Mouse (Mus musculus) hindbrain, embryonic 10.5 days (tissue): ENCODE data around the gene Fat4. TPM values are rescaled to one million over a fixed set of nuclear protein-coding genes. Genes with fewer than 3 reads are reported as not detected.
A peak's percentile ranks its signal among the peaks of the same experiment; 100 is the strongest.

ENCODE experiments used
- DNase-seq: peaks from one replicate; pipeline ENCODE4 v3.0.0-alpha.2; 2017; ENCODE audit warnings: low spot score
- H3K27ac ChIP-seq: fragments of 300-500 bp; sonication (generic); 2 replicates; pipeline ENCODE4 v1.5.1; 2016; ENCODE audit warnings: mild to moderate bottlenecking, moderate library complexity
- H3K27me3 ChIP-seq: fragments of 300-500 bp; sonication (generic); 2 replicates; pipeline ENCODE4 v1.6.1; 2016; ENCODE audit warnings: mild to moderate bottlenecking; ENCODE audit not compliant: poor library complexity, insufficient read depth, severe bottlenecking
- H3K36me3 ChIP-seq: fragments of 300-500 bp; sonication (generic); 2 replicates; pipeline ENCODE4 v1.6.1; 2016; ENCODE audit warnings: mild to moderate bottlenecking, moderate library complexity
- H3K4me1 ChIP-seq: fragments of 300-500 bp; sonication (generic); replicated peaks from 2 replicates; pipeline ENCODE4 v1.6.1; 2016; ENCODE audit warnings: mild to moderate bottlenecking
- H3K4me3 ChIP-seq: fragments of 300-500 bp; sonication (generic); 2 replicates; pipeline ENCODE4 v1.5.1; 2016; ENCODE audit warnings: mild to moderate bottlenecking, moderate library complexity
- H3K9me3 ChIP-seq: fragments of 300-500 bp; sonication (generic); 2 replicates; pipeline ENCODE4 v1.6.1; 2016; ENCODE audit warnings: mild to moderate bottlenecking, moderate library complexity
- WGBS: fragments of 180-500 bp; shearing (Covaris S2); methylation state at CpG from one replicate; pipeline ENCODE4 v1.1.7; 2016; 5-methylcytosine and 5-hydroxymethylcytosine counted together
- polyA plus RNA-seq: library from polyadenylated mRNA; unstranded; fragments of >200 nt; fragmentation: Nextera tagmentation; extraction: Ambion mirVana; gene quantifications from 2 replicates; pipeline ENCODE4 v1.2.1, GENCODE M21; 2016

Gene Fat4
- polyA plus RNA-seq, 1 experiment from 2014 or later, result 10.3 TPM

- Histone ChIP-seq H3K4me3 (peak overlapping the region; percentile 69), H3K4me1 (peaks cover 31% of the 10 kb centered on the region), H3K27ac (peak overlapping the region; percentile 73)
Measured at GRCm38 (mm10) chr3:38883676-38884075, 3.1 kb upstream of the Fat4 start.

GRCm38 (mm10) chr3:38884276-38884675, 2.5 kb upstream of the Fat4 start:
- Histone ChIP-seq H3K36me3 (peaks cover 13% of the 10 kb centered on the region), H3K4me3 (peak overlapping the region; percentile 69), H3K27me3 (peaks cover 33% of the 10 kb centered on the region; the same call in 1 of the 2 replicates), H3K27ac (peak overlapping the region; percentile 94), H3K9me3 (no peaks in the 10 kb centered on the region), H3K4me1 (peaks cover 37% of the 10 kb centered on the region)
- peak; percentile 88 for DNase-seq
- WGBS, result 0% methylated on average over 6 of the region's 6 CpGs

More at GRCm38 (mm10) chr3:38883676-38884075, 3.1 kb upstream of the Fat4 start:
- Histone ChIP-seq H3K9me3 (no peaks in the 10 kb centered on the region), H3K36me3 (peaks cover 7% of the 10 kb centered on the region), H3K27me3 (peaks cover 27% of the 10 kb centered on the region; the same call in 1 of the 2 replicates)
- no peak for DNase-seq
- WGBS, result 46% methylated on average over 9 of the region's 9 CpGs

- Histone ChIP-seq H3K27ac (peak overlapping the region; percentile 94), H3K4me3 (peak overlapping the region; percentile 69), H3K36me3 (peaks cover 20% of the 10 kb centered on the region), H3K9me3 (0 out of 2 replicates have a peak, but pooled peaks cover under 1% of the 10 kb centered on the region), H3K27me3 (peaks cover 33% of the 10 kb centered on the region; the same call in 1 of the 2 replicates), H3K4me1 (peaks cover 42% of the 10 kb centered on the region)
- under 1% methylated on average over 24 of the region's 24 CpGs for WGBS
- DNase-seq, result peak; percentile 86
Measured at GRCm38 (mm10) chr3:38884919-38885418, 1.8 kb upstream of the Fat4 start.

- peaks cover 7% of the 10 kb centered on the region for H3K9me3 ChIP-seq
- peaks cover 26% of the 10 kb centered on the region for H3K36me3 ChIP-seq
- peaks cover 42% of the 10 kb centered on the region for H3K4me1 ChIP-seq
- H3K27ac ChIP-seq, result peak overlapping the region; percentile 94
- under 1% methylated on average over 56 of the region's 56 CpGs for WGBS
- DNase-seq, result peak; percentile 90
- H3K27me3 ChIP-seq, result peaks cover 33% of the 10 kb centered on the region; the same call in 1 of the 2 replicates
- H3K4me3 ChIP-seq, result peak overlapping the region; percentile 69
Measured at GRCm38 (mm10) chr3:38885481-38886001, 1.2 kb upstream of the Fat4 start.

GRCm38 (mm10) chr3:38886061-38886821, 499 bp upstream of the Fat4 start:
- DNase-seq, result no peak
- Histone ChIP-seq H3K4me3 (peak overlapping the region; percentile 69), H3K9me3 (peaks cover 10% of the 10 kb centered on the region), H3K27ac (peak overlapping the region; percentile 94), H3K36me3 (peaks cover 33% of the 10 kb centered on the region), H3K27me3 (peaks cover 33% of the 10 kb centered on the region; the same call in 1 of the 2 replicates), H3K4me1 (peaks cover 44% of the 10 kb centered on the region)
- WGBS, result under 1% methylated on average over 60 of the region's 60 CpGs

GRCm38 (mm10) chr3:38887381-38887991, 746 bp downstream of the Fat4 start:
- under 1% methylated on average over 47 of the region's 47 CpGs for whole genome bisulfite sequencing
- peaks cover 10% of the 10 kb centered on the region for H3K9me3 ChIP-seq
- peak overlapping the region; percentile 94 for H3K27ac ChIP-seq
- peaks cover 28% of the 10 kb centered on the region; the same call in 1 of the 2 replicates for H3K27me3 ChIP-seq
- H3K4me3 ChIP-seq, result peak overlapping the region; percentile 69
- peaks cover 57% of the 10 kb centered on the region for H3K4me1 ChIP-seq
- peak; percentile 67 for DNase-seq
- H3K36me3 ChIP-seq, result peaks cover 45% of the 10 kb centered on the region

GRCm38 (mm10) chr3:38888111-38888510, 1.4 kb downstream of the Fat4 start:
- H3K27me3 ChIP-seq, result peaks cover 28% of the 10 kb centered on the region; the same call in 1 of the 2 replicates
- H3K36me3 ChIP-seq, result peaks cover 51% of the 10 kb centered on the region
- DNase-seq, result peak; percentile 74
- H3K4me1 ChIP-seq, result peaks cover 63% of the 10 kb centered on the region
- H3K27ac ChIP-seq, result peak overlapping the region; percentile 94
- 16% methylated on average over 24 of the region's 24 CpGs for WGBS
- H3K9me3 ChIP-seq, result peaks cover 10% of the 10 kb centered on the region
- H3K4me3 ChIP-seq, result peak overlapping the region; percentile 69

GRCm38 (mm10) chr3:38892791-38893224, 6.1 kb downstream of the Fat4 start:
- Histone ChIP-seq H3K27ac (peak overlapping the region; percentile 4; the same call in 1 of the 2 replicates), H3K27me3 (0 out of 2 replicates have a peak, but pooled peaks cover 14% of the 10 kb centered on the region), H3K36me3 (peaks cover 84% of the 10 kb centered on the region), H3K4me3 (peak overlapping the region; percentile 45), H3K4me1 (peaks cover 54% of the 10 kb centered on the region), H3K9me3 (peaks cover 17% of the 10 kb centered on the region)
- WGBS, result 55% methylated on average over 6 of the region's 6 CpGs
- DNase-seq, result no peak

- Histone ChIP-seq H3K36me3 (peaks cover 38% of the 10 kb centered on the region), H3K4me3 (no peak overlapping the region), H3K4me1 (peaks cover 23% of the 10 kb centered on the region), H3K27ac (0 out of 2 replicates have a peak overlapping the region, but pooled peaks have one; percentile 35), H3K27me3 (no peaks in the 10 kb centered on the region), H3K9me3 (no peaks in the 10 kb centered on the region)
- 19% methylated on average over 1 of the region's 1 CpGs for WGBS
- no peak for DNase-seq
Measured at GRCm38 (mm10) chr3:38900839-38901238, 14.1 kb downstream of the Fat4 start.

- H3K27ac ChIP-seq, result no peak overlapping the region
- H3K36me3 ChIP-seq, result peaks cover 20% of the 10 kb centered on the region
- no peaks in the 10 kb centered on the region for H3K9me3 ChIP-seq
- no peak overlapping the region for H3K4me3 ChIP-seq
- DNase-seq, result no peak
- 80% methylated on average over 3 of the region's 3 CpGs for WGBS
- no peaks in the 10 kb centered on the region for H3K27me3 ChIP-seq
- peaks cover 40% of the 10 kb centered on the region for H3K4me1 ChIP-seq
Measured at GRCm38 (mm10) chr3:38906832-38907231, 20.1 kb downstream of the Fat4 start.

- Histone ChIP-seq H3K9me3 (no peaks in the 10 kb centered on the region), H3K27me3 (no peaks in the 10 kb centered on the region), H3K36me3 (peaks cover 11% of the 10 kb centered on the region), H3K4me1 (peaks cover 50% of the 10 kb centered on the region), H3K4me3 (peak overlapping the region; percentile 34), H3K27ac (peak overlapping the region; percentile 85)
- DNase-seq, result peak; percentile 33
- 28% methylated on average over 14 of the region's 14 CpGs for WGBS
Measured at GRCm38 (mm10) chr3:38907676-38908425, 21.1 kb downstream of the Fat4 start.
